Mouse (Mus musculus) hindbrain, embryonic 14.5 days (tissue): ENCODE measurements around the gene Ttc28. TPM values are rescaled to one million over a fixed set of nuclear protein-coding genes. Genes with fewer than 3 reads are reported as not detected.
A peak's percentile ranks its signal among the peaks of the same experiment; 100 is the strongest.
"Not testable (repeated sequence)": the region's sequence is repeated elsewhere in the genome, so short reads cannot be mapped to it uniquely, and the experiment has no call there.

Experiments used
- ATAC-seq: fragments of 200-750 bp; cut with Nextera tagmentation; 2 replicates; pipeline ENCODE4 v1.8.0; 2017; ENCODE audit warnings: moderate number of reproducible peaks, mild to moderate bottlenecking, moderate TSS enrichment, moderate library complexity; ENCODE audit not compliant: low FRiP score
- DNase-seq: peaks from one replicate; pipeline ENCODE4 v3.0.0-alpha.2; 2015; ENCODE audit warnings: low spot score
- H3K27ac ChIP-seq: fragments of 300-500 bp; sonication (generic); 2 replicates; pipeline ENCODE4 v1.5.1; 2014; ENCODE audit warnings: mild to moderate bottlenecking, moderate library complexity
- H3K27me3 ChIP-seq: fragments of 300-500 bp; sonication (generic); 2 replicates; pipeline ENCODE4 v1.6.1; 2014; ENCODE audit warnings: mild to moderate bottlenecking, low read length, mixed read lengths; ENCODE audit not compliant: control insufficient read depth, insufficient read depth
- H3K36me3 ChIP-seq: fragments of 300-500 bp; sonication (generic); replicated peaks from 2 replicates; pipeline ENCODE4 v1.6.1; 2014; ENCODE audit not compliant: control insufficient read depth, insufficient read depth
- H3K4me1 ChIP-seq: fragments of 300-500 bp; sonication (generic); replicated peaks from 2 replicates; pipeline ENCODE4 v1.6.1; 2014; ENCODE audit warnings: antibody characterized with exemption, low read length, mixed read lengths; ENCODE audit not compliant: control insufficient read depth, insufficient read depth
- H3K4me2 ChIP-seq: fragments of 300-500 bp; sonication (generic); replicated peaks from 2 replicates; pipeline ENCODE4 v1.6.1; 2014; ENCODE audit warnings: mild to moderate bottlenecking, moderate library complexity
- H3K4me3 ChIP-seq: fragments of 300-500 bp; sonication (generic); replicated peaks from 2 replicates; pipeline ENCODE4 v1.5.1; 2014; ENCODE audit warnings: mild to moderate bottlenecking, low read length
- H3K9ac ChIP-seq: fragments of 300-500 bp; sonication (generic); 2 replicates; pipeline ENCODE4 v1.6.1; 2014
- H3K9me3 ChIP-seq: fragments of 300-500 bp; sonication (generic); 2 replicates; pipeline ENCODE4 v1.6.1; 2016; ENCODE audit warnings: low read length; ENCODE audit not compliant: control insufficient read depth
- WGBS: fragments of 180-500 bp; shearing (Covaris S2); extraction: QIAGEN DNeasy Blood & Tissue Kit; methylation state at CpG from one replicate; pipeline ENCODE4 v1.1.7; 2014; 5-methylcytosine and 5-hydroxymethylcytosine counted together
- polyA plus RNA-seq: library from polyadenylated mRNA; unstranded; fragments of >200 nt; fragmentation: Nextera tagmentation; extraction: Ambion mirVana; gene quantifications from 2 replicates; pipeline ENCODE4 v1.2.1, GENCODE M21; 2014

Ttc28 gene
- polyA plus RNA-seq, 1 experiment from 2014 or later: 30.0 TPM

- no peak for DNase-seq
- Histone ChIP-seq H3K36me3 (no peaks in the 10 kb centered on the region), H3K27ac (no peak overlapping the region), H3K4me2 (no peak overlapping the region), H3K4me1 (peaks cover 14% of the 10 kb centered on the region), H3K9ac (no peak overlapping the region), H3K9me3 (no peaks in the 10 kb centered on the region), H3K4me3 (no peak overlapping the region), H3K27me3 (no peaks in the 10 kb centered on the region)
- 66% methylated on average over 5 of the region's 5 CpGs for WGBS
- ATAC-seq: no peak
Observed at GRCm38 (mm10) chr5:110877666-110878505, 1.7 kb upstream of the Ttc28 start.

GRCm38 (mm10) chr5:110878526-110878925 is 1.1 kb upstream of the Ttc28 start:
- not testable (repeated sequence) for H3K4me2 ChIP-seq, H3K4me1 ChIP-seq, ATAC-seq, H3K36me3 ChIP-seq, H3K27ac ChIP-seq, DNase-seq, H3K9me3 ChIP-seq, H3K4me3 ChIP-seq, H3K9ac ChIP-seq, H3K27me3 ChIP-seq
- WGBS: 94% methylated on average over 1 of the region's 1 CpGs

DNA sequence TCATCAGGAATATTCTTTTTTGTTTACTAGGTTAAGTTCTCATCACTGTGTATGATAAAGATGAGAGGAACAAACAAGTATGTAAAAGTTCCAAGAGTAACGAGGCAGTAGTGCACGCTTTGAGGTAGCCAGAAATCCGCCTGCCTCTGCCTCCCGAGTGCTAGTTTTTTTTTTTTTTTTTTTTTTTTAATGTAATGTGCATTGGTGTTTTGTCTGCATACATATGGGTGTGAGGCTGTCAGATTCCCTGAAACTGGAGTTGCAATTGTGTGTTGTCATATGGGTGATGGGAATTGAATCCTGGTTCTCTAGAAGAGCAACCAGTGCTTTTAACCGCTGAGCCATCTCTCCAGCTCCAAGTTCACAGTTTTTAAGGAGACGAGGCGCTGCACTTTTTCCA is 561 bp upstream of the Ttc28 start:
- Histone ChIP-seq H3K9me3 (no peaks in the 10 kb centered on the region), H3K27me3 (no peaks in the 10 kb centered on the region), H3K9ac (peak overlapping the region; percentile 92), H3K4me2 (peak overlapping the region; percentile 72), H3K27ac (peak overlapping the region; percentile 86), H3K36me3 (no peaks in the 10 kb centered on the region), H3K4me3 (peak overlapping the region; percentile 87), H3K4me1 (peaks cover 6% of the 10 kb centered on the region; the same call in 1 of the 2 replicates)
- WGBS: 67% methylated on average over 7 of the region's 7 CpGs
- 0 out of 2 replicates have a peak, but pooled peaks have one; percentile 1 for ATAC-seq
- DNase-seq: peak; percentile 32

DNA sequence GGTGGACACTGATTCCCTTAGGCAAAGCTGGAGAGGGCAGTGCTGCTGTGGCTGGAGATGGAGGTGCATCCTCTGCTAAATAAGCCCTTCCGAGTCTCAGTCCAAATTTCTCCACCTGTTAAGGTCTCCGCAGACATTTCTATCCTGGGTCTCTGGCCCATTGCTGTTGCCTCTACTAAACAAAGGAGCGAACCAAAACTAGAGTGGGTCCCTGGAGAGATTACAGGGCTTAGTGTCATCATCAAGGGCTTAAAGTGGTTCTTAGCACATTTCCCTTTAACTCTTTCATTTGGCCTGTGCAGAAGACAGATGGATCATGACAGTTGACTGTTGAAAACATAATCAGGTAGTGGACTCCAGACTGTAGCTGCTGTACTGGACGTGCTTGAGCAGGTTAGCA is 9.0 kb downstream of the Ttc28 start:
- Histone ChIP-seq H3K36me3 (peaks cover 28% of the 10 kb centered on the region), H3K4me3 (no peak overlapping the region), H3K4me2 (no peak overlapping the region), H3K4me1 (no peaks in the 10 kb centered on the region), H3K27ac (no peak overlapping the region), H3K9ac (no peak overlapping the region), H3K9me3 (no peaks in the 10 kb centered on the region), H3K27me3 (no peaks in the 10 kb centered on the region)
- no peak for ATAC-seq
- DNase-seq: no peak
- 90% methylated on average over 4 of the region's 4 CpGs for WGBS

DNA sequence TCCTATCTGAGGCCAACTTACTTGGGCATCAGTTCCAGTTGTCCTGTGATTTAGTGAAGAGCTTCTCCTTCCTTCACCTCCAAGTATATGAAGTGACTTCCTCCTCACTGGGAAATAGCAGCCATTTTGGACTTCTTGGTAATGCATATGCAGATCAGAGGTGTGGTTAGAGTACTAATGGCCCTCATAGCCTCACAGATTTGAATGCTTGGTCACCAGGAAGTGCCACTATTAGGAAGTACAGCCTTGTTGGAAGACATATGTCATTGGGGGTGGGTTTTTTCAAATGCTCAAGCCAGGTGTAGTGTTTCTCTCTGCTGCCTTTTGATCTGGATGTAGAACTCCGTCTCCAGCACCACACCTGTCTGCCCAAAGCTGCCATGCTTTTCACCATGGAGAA is 10.3 kb downstream of the Ttc28 start:
- no peak overlapping the region for H3K9ac ChIP-seq
- ATAC-seq (no peak), DNase-seq (no peak)
- no peaks in the 10 kb centered on the region for H3K27me3 ChIP-seq
- peaks cover 36% of the 10 kb centered on the region for H3K36me3 ChIP-seq
- H3K4me1 ChIP-seq: no peaks in the 10 kb centered on the region
- H3K9me3 ChIP-seq: no peaks in the 10 kb centered on the region
- WGBS: 92% methylated on average over 1 of the region's 1 CpGs
- no peak overlapping the region for H3K4me2 ChIP-seq
- H3K4me3 ChIP-seq: no peak overlapping the region
- H3K27ac ChIP-seq: no peak overlapping the region

DNA sequence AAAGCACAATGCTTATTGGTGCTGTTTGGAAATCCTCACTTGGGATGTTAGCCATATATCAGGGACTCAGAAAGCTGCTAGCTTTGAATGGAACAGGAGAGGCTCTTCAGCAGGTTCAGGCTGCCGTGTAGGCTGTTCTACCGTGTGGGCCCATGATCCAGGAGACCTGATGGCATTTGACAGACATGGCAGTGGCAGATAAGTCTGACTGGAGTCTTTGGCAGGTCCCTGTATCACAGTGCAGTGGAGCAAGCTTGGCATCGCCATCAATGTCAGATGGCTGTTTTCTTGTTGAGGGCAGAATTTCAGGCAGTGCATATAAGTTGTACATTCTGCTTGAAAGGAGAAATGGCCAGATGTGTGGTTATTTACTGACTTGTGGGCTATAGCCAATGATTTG is 11.0 kb downstream of the Ttc28 start:
- ATAC-seq: no peak

GRCm38 (mm10) chr5:110897114-110897788 is 17.6 kb downstream of the Ttc28 start:
- WGBS: 22% methylated on average over 7 of the region's 7 CpGs
- ATAC-seq: no peak
- Histone ChIP-seq H3K27ac (no peak overlapping the region), H3K9ac (no peak overlapping the region), H3K4me1 (no peaks in the 10 kb centered on the region), H3K4me3 (no peak overlapping the region), H3K36me3 (peaks cover 33% of the 10 kb centered on the region), H3K27me3 (no peaks in the 10 kb centered on the region), H3K9me3 (no peaks in the 10 kb centered on the region), H3K4me2 (no peak overlapping the region)
- DNase-seq: no peak

More for the DNA sequence above, 11.0 kb downstream of the Ttc28 start:
- H3K27ac ChIP-seq: no peak overlapping the region
- WGBS: 98% methylated on average over 3 of the region's 3 CpGs
- no peak overlapping the region for H3K4me2 ChIP-seq
- no peaks in the 10 kb centered on the region for H3K27me3 ChIP-seq
- H3K4me1 ChIP-seq: no peaks in the 10 kb centered on the region
- H3K4me3 ChIP-seq: no peak overlapping the region
- H3K9ac ChIP-seq: no peak overlapping the region
- peaks cover 41% of the 10 kb centered on the region for H3K36me3 ChIP-seq
- H3K9me3 ChIP-seq: no peaks in the 10 kb centered on the region
- DNase-seq: no peak

DNA sequence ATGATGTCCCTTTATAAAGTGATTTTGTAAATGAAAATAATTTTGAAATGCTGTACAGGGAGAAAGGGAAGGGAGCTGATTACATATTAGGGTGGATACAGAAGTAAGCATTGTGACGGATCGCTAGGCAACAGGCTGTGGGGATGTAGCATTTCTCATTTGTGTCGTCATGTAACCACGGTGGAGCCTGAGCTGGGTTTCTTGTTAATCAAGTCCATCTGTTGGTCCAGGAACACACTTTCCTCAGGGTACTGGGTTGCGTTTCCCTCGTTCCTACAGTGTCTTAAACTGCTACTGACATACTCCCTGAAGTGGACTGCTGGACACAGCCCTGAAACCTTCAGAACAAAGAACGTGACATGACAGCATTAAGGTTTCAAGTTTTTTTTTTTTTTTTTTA is 18.6 kb downstream of the Ttc28 start:
- DNase-seq: no peak
- H3K27me3 ChIP-seq: no peaks in the 10 kb centered on the region
- no peak overlapping the region for H3K4me3 ChIP-seq
- peaks cover 24% of the 10 kb centered on the region; the same call in 1 of the 2 replicates for H3K36me3 ChIP-seq
- WGBS: 36% methylated on average over 7 of the region's 7 CpGs
- no peaks in the 10 kb centered on the region for H3K4me1 ChIP-seq
- no peaks in the 10 kb centered on the region for H3K9me3 ChIP-seq
- H3K9ac ChIP-seq: no peak overlapping the region
- no peak overlapping the region for H3K4me2 ChIP-seq
- H3K27ac ChIP-seq: no peak overlapping the region
- no peak for ATAC-seq

GRCm38 (mm10) chr5:110898785-110899184 is 19.2 kb downstream of the Ttc28 start:
- H3K4me3 ChIP-seq: no peak overlapping the region
- peaks cover 17% of the 10 kb centered on the region; the same call in 1 of the 2 replicates for H3K36me3 ChIP-seq
- no peak overlapping the region for H3K9ac ChIP-seq
- DNase-seq (no peak), ATAC-seq (no peak)
- no peak overlapping the region for H3K27ac ChIP-seq
- no peaks in the 10 kb centered on the region for H3K27me3 ChIP-seq
- no peak overlapping the region for H3K4me2 ChIP-seq
- H3K9me3 ChIP-seq: no peaks in the 10 kb centered on the region
- H3K4me1 ChIP-seq: no peaks in the 10 kb centered on the region
- 87% methylated on average over 4 of the region's 4 CpGs for WGBS
